Mouse (Mus musculus) megakaryocyte, embryonic 14.5 days (primary cell): Measurements from ENCODE around the gene Gpx2. TPM values are rescaled to one million over a fixed set of nuclear protein-coding genes. Genes with fewer than 3 reads are reported as not detected.

Source experiments
- H3K27me3 ChIP-seq: replicated peaks from 2 replicates; pipeline ENCODE3; 2012; ENCODE audit warnings: inconsistent platforms
- H3K36me3 ChIP-seq: replicated peaks from 2 replicates; pipeline ENCODE3; 2012; ENCODE audit warnings: low read length, inconsistent platforms, mixed read lengths
- H3K4me1 ChIP-seq: 2 replicates; pipeline ENCODE4 v1.6.1; 2012; ENCODE audit warnings: inconsistent platforms
- H3K4me3 ChIP-seq: replicated peaks from 2 replicates; pipeline ENCODE3; 2012; ENCODE audit warnings: moderate library complexity, mild to moderate bottlenecking, inconsistent platforms
- H3K9me3 ChIP-seq: 2 replicates; pipeline ENCODE4 v1.6.1; 2012; ENCODE audit warnings: inconsistent platforms
- FLI1 ChIP-seq: IDR thresholded peaks from 2 replicates; pipeline ENCODE4 v1.6.1; 2012; ENCODE audit warnings: low read length, inconsistent platforms, mixed read lengths
- GATA1 ChIP-seq: IDR thresholded peaks from 3 replicates; pipeline ENCODE4 v1.6.1; 2012; ENCODE audit warnings: mixed read lengths, low read length, inconsistent platforms, borderline replicate concordance
- polyA plus RNA-seq: library from polyadenylated mRNA; stranded (reverse); fragments of >175 nt; gene quantifications from 2 replicates; pipeline ENCODE4 v1.2.3, GENCODE M21; 2012; ENCODE audit warnings: low replicate concordance; ENCODE audit not compliant: insufficient read depth

The Gpx2 gene
- polyA plus RNA-seq, 1 experiment = not detected

GRCm38 (mm10) chr12:76780639-76781468, 14.5 kb downstream of the Gpx2 start:
- Histone ChIP-seq H3K4me1 (peaks cover 25% of the 10 kb centered on the region), H3K4me3 (no peak overlapping the region), H3K36me3 (peaks cover 51% of the 10 kb centered on the region), H3K9me3 (no peaks in the 10 kb centered on the region), H3K27me3 (no peaks in the 10 kb centered on the region)
- TF ChIP-seq GATA1 = no peak
- no peak for TF ChIP-seq FLI1

DNA sequence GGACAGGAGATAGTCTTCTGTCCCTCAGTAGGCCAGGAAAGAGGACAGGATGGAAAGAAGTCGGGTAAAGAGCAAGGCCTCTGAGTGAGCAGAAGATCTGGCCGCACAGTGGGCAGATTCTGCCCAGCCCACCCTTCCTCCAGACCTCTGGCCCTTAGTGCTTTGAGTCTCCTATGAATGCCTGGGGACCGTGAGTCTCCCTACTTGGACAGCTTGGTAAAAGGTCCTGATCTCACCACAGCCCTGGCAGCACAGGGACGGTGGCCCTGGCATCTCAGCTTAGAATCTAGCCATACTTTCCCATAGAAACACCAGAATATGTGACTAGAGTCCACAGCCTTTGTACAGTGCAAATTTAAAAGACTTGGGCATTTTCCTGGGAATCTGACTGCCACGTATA, 15.4 kb downstream of the Gpx2 start:
- Histone ChIP-seq H3K27me3 (no peaks in the 10 kb centered on the region), H3K9me3 (no peaks in the 10 kb centered on the region), H3K36me3 (peaks cover 60% of the 10 kb centered on the region), H3K4me3 (no peak overlapping the region), H3K4me1 (peaks cover 26% of the 10 kb centered on the region)
- TF ChIP-seq FLI1 = no peak
- no peak for TF ChIP-seq GATA1

GRCm38 (mm10) chr12:76778305-76779083, 16.9 kb downstream of the Gpx2 start:
- no peaks in the 10 kb centered on the region for H3K27me3 ChIP-seq
- peaks cover 57% of the 10 kb centered on the region for H3K36me3 ChIP-seq
- H3K9me3 ChIP-seq = no peaks in the 10 kb centered on the region
- TF ChIP-seq FLI1 (no peak), GATA1 (no peak)
- no peak overlapping the region for H3K4me3 ChIP-seq
- H3K4me1 ChIP-seq = peaks cover 34% of the 10 kb centered on the region

DNA sequence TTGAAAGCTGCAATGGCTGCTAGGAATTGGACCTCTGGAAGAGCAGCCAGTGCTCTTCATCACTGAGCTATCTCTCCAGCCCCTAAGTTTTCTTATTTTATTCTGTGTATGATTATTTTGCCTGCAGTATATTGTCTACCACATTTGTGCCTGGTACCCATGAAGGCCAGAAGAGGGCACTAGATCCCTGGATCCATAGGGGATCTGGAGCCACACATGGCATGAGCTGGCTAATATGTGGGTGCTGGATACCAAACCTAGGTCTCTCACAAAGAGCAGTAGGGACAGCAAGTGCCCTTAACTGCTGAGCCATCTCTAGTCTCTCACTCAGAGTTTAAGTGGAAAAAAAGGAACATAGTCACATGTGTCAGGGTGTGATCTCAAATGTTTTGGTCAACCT, 17.5 kb downstream of the Gpx2 start:
- H3K4me1 ChIP-seq = peaks cover 34% of the 10 kb centered on the region
- no peaks in the 10 kb centered on the region for H3K27me3 ChIP-seq
- H3K36me3 ChIP-seq = peaks cover 63% of the 10 kb centered on the region
- no peak overlapping the region for H3K4me3 ChIP-seq
- no peaks in the 10 kb centered on the region for H3K9me3 ChIP-seq
- TF ChIP-seq FLI1 (no peak), GATA1 (no peak)

GRCm38 (mm10) chr12:76776898-76777297, 18.5 kb downstream of the Gpx2 start:
- Histone ChIP-seq H3K9me3 (no peaks in the 10 kb centered on the region), H3K27me3 (no peaks in the 10 kb centered on the region), H3K4me1 (peaks cover 31% of the 10 kb centered on the region), H3K4me3 (no peak overlapping the region), H3K36me3 (peaks cover 58% of the 10 kb centered on the region)
- TF ChIP-seq FLI1 = no peak
- no peak for TF ChIP-seq GATA1

GRCm38 (mm10) chr12:76775132-76775531, 20.2 kb downstream of the Gpx2 start:
- Histone ChIP-seq H3K4me1 (peaks cover 31% of the 10 kb centered on the region), H3K27me3 (no peaks in the 10 kb centered on the region), H3K9me3 (no peaks in the 10 kb centered on the region), H3K4me3 (no peak overlapping the region), H3K36me3 (peaks cover 53% of the 10 kb centered on the region)
- no peak for TF ChIP-seq GATA1
- no peak for TF ChIP-seq FLI1

GRCm38 (mm10) chr12:76774652-76775051, 20.7 kb downstream of the Gpx2 start:
- no peaks in the 10 kb centered on the region for H3K9me3 ChIP-seq
- H3K36me3 ChIP-seq = peaks cover 52% of the 10 kb centered on the region
- H3K27me3 ChIP-seq = no peaks in the 10 kb centered on the region
- no peak for TF ChIP-seq GATA1
- TF ChIP-seq FLI1 = no peak
- H3K4me3 ChIP-seq = no peak overlapping the region
- H3K4me1 ChIP-seq = peaks cover 31% of the 10 kb centered on the region

DNA sequence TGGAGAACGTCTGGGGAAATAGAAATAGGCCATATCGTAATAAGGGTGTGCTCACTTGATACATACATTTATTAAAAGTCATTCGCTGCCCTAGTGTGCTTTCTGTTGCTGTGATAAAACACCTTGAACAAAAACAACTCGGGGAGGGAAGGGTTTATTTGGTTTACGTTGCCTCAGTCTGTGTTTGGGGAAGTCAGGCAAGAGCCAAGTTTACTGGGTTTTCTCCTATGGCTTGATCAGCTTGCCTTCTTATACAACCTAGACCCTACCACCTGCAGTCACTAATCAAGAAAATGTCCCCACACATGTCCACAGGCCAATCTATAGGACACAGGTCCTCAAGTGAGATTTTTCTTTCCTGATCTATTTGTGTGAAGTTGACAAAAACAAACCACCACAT, 23.8 kb downstream of the Gpx2 start:
- peaks cover 31% of the 10 kb centered on the region for H3K4me1 ChIP-seq
- H3K4me3 ChIP-seq = no peak overlapping the region
- H3K36me3 ChIP-seq = peaks cover 34% of the 10 kb centered on the region
- no peaks in the 10 kb centered on the region for H3K27me3 ChIP-seq
- no peaks in the 10 kb centered on the region for H3K9me3 ChIP-seq
- TF ChIP-seq GATA1 (no peak), FLI1 (no peak)

DNA sequence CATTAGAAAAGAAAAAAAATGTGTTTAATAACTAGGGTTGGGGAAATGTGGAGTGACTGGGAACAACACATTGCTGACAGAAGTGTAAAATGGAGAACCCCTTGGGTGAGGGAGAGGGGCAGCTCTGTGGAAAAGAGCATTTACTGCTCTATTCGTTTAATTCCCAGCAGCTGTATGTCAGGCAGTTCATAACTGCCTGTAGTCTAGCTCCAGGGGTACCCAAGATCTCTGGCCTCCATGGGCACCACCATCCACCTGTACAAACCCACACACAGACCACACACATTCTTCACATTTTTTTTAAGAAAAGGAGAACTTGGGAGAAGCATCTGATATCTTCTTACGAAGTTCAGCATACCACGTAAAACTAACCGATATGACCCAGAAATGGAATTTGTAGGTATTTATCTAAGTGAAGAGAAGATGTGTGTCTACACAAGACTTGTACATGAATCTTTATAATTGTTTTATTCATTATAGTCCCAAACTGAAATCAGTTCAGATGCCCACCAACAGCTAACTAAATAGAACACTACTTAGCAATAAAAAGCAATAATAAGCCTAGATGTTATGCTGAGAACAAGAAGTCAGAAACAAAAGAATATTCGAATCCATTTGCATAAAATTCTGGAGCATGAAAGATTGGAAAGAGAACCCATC, 24.4 kb downstream of the Gpx2 start:
- H3K36me3 ChIP-seq = peaks cover 30% of the 10 kb centered on the region
- no peaks in the 10 kb centered on the region for H3K27me3 ChIP-seq
- no peak overlapping the region for H3K4me3 ChIP-seq
- H3K4me1 ChIP-seq = peaks cover 36% of the 10 kb centered on the region
- H3K9me3 ChIP-seq = no peaks in the 10 kb centered on the region
- no peak for TF ChIP-seq GATA1
- no peak for TF ChIP-seq FLI1
